Mouse (Mus musculus): ENCODE data around the gene Myo3b. TPM values are rescaled to one million over a fixed set of nuclear protein-coding genes. Genes with fewer than 3 reads are reported as not detected.

Gene Myo3b
- total RNA-seq, 2 experiments from 2014 or later = 1.2 to 1.3 TPM

DNA sequence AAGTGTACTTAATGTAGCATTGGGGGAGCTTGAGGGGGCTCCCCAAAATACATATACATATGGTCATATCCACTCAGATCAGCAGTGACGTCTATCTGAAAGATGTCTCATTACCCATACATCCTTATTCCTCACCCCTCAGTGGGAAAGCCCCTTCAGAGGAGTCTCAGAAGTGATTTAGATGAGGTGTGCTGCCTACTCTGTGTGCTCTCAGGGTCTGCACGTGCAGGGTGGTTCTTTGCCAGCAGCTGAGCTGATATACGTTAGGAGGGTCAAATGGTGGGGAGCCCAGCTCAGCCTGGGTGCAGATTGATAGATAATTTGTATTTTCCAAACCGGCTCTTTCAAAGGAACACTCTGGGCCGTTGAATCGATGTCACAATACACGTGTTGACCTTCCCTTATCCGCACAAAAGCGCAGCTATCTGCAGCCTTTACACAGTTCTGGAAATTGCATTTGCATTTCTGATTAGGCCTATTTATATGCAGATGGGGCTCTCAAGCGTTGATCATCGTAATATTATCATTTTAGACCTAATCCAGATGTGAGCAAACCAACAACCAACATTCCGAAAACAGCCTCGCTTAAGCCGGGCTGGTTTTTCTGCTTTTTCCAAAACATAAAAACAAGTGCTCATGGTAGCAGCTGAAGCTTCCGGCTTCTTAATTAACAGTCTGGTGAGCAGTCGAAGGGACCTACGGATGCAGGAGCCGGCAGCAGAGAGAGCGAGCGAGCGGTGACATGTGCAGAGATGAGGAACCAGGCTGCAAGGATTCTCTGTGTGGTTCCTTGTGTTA, 88.6 kb downstream of the Myo3b start:
- peak; percentile 45 to 50 for DNase-seq (ENCODE audit: low spot score in 2 of 2)

GRCm38 (mm10) chr2:70128590-70128989, 89.7 kb downstream of the Myo3b start:
- DNase-seq (ENCODE audit: low spot score in 2 of 2) = no peak

GRCm38 (mm10) chr2:70129566-70129965, 90.6 kb downstream of the Myo3b start:
- no peak for DNase-seq (ENCODE audit: low spot score in 2 of 2)

DNA sequence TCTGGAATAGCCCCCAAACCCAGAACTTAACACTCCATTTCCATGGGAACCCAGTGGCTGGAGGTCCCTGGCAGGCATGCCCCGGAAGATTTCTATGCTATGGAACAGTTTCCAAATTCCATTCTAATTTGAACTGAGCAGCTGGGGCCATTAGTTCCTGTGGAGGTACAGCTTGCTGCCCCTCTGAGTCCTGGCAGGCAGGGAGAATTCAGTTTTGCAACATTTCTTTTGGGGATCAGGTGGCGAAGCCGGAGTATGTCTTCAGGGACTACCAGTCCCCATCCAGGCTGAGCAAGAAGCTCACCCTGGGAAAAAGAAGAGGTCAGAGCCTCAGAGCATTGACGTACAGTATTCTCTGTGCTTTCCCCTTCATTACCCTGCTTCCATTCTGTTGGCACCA, 94.4 kb downstream of the Myo3b start:
- DNase-seq (ENCODE audit: low spot score in 2 of 2) = no peak

DNA sequence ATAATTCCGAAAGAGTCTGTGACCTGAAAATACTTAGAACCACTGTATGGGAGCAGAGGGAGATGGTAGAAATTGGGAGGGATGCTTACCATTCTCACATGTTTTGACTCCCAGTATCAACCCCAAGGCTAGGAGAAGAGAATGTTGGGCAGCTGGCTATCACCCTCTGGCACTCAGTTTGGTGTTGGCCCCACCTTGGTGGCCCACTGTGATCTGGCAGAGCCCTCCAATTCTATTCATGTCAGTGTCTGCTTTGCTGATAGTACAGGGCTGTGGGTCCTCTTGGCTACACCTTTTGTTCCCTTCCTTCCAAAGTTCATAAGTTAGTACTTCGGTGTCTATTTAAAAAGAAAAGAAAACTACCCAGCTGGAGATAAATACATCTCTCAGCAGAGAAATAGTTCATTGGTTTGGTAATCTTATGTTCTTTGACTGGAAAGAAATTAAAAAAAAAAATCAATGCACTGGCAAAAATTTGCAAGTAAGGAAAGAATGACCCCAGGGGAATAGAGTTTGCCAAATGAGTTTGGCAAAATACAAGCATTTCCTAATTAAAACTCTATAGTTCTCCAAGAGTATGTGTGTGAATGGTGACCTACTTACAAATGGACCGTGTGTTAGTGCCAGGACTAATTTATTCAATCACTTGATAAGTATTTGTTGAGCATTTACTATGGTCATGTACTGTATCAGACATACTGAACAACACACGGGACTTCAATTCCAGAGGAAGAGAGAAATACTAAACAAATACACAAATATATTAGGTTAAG, 98.5 kb downstream of the Myo3b start:
- DNase-seq (ENCODE audit: low spot score in 2 of 2) = no peak

DNA sequence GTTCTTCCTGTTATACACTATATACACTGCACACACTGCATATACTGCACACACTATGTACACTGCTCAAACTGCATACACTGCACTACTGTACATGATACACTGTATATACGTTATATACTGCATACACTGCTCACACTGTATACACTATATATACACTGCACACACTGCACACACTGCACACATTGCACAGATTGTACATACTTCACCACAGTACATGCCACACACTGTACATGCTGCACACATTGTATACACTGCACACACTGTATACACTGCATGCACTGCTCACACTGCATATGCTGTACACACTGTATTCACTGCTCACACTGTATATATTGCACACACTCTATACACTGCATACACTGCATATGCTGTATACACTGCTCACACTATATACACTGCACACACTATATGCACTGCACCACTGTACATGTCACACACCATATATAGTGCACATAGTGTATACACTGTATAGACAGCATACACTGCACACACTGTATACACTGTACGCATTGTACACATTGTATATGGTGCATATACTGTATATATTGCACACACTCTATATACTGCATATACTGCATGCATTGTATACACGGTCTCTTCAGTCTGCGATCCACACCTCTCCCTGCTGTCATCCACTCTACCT, 104.7 kb downstream of the Myo3b start:
- no peak for DNase-seq (ENCODE audit: low spot score in 2 of 2)

GRCm38 (mm10) chr2:70146993-70147581, 108.2 kb downstream of the Myo3b start:
- DNase-seq (ENCODE audit: low spot score in 2 of 2) = no peak

DNA sequence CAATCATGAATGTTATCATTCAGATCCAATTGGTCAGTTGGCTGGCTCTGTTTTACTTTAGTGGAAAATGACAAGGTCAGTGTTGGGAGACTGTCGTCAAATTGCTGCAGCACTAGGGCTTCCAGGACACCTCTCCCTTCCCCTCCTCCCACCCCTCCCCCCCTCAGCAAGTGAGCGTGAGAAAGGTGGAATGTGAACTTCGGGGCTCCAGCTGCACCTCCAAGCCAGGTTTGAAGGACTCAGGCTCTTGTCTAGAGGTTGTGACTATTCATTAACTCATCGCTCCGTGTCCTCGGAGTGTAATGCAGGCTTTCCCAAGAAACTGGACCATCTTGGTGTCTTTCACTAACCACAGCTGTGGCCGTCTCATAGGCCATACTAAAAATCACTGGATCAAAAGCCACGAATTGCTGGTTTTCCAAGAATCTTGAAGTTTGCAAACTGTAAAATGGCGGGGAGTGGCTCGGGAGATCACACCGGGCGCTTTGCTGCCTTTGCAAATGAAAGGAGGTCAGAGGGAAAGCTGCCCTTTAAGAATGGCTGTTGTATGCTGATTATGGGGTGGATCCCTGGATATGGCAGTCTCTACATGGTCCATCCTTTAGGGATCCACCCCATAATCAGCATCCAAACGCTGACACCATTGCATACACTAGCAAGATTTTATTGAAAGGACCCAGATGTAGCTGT, 110.0 kb downstream of the Myo3b start:
- no peak for DNase-seq (ENCODE audit: low spot score in 2 of 2)

- peak in 1 of 2 experiments; percentile 59 for DNase-seq (ENCODE audit: low spot score in 2 of 2)
These were observed 111.6 kb downstream of the Myo3b start for GRCm38 (mm10) chr2:70150399-70151035.

- DNase-seq (ENCODE audit: low spot score in 2 of 2) = no peak
These were observed 113.0 kb downstream of the Myo3b start for GRCm38 (mm10) chr2:70151930-70152329.

DNA sequence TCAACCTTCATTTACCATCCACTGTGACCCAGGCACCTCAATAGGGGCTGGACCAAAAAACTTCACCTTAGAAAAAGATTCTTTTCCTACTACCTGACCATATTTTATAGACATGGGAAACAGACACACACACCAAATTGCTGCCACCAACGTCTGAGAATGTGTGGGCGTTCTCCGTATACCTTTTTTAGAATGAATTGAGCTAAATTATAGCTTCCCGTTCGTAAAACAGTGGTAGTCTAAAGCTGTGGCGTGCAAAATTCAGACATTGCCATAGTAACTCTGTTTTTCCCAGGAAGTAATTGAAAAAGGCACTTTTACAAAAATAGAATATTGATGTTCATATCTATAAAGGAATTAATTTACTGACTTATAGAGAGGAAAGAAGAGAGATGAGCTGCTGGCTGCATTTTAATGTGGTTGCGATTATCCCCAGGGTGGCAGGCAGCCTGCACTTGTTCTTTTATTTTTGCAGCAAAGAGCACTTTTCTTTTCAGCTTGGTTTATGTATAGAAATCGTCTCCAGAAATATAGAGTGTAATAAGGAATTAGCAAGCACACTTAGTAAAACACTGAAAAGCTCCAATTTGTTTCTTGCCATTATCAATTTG, 116.4 kb downstream of the Myo3b start:
- no peak for DNase-seq (ENCODE audit: low spot score in 2 of 2)

DNA sequence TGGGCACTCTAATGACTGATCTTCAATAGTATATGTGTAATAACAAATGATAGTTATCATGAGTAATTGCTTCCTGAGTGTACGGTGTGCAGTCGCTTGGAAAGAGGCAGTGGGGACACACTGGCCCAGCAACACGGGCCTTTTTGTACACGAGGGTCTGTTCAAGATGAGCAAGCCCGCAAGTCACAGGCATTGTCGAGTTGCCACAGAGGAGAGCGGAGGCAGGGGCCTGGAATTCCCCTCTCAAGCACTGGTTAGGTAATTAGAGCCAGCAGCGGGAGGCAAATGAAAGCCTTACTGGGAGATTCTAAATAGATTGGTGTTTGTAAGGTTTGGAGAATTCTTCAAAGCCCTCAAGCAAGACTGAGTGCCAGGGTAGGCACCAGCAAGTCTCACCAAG, 120.6 kb downstream of the Myo3b start:
- DNase-seq (ENCODE audit: low spot score in 2 of 2) = no peak

- no peak for DNase-seq (ENCODE audit: low spot score in 2 of 2)
These were observed 127.3 kb downstream of the Myo3b start for GRCm38 (mm10) chr2:70166231-70166630.

GRCm38 (mm10) chr2:70167944-70168935, 129.3 kb downstream of the Myo3b start:
- DNase-seq (ENCODE audit: low spot score in 2 of 2) = peak; percentile 57 to 70

DNA sequence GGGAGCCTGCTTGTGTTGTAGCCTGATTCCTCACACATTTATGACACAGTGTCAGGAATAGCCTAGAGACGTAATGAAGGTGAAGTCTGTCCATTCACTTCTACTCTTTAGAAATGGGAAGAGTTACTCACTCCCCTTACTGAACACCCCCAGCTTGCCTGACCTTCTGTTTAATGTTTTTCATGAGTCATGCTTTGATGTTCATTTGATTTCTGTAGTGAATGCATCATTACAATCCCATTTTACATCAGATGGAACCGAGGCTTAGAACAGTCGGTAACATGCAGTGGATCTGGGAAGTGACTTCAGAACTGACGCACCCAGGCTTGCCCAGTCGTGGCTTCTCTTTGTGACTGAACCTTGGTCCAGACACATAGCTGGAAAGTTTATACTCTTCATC, 131.5 kb downstream of the Myo3b start:
- no peak for DNase-seq (ENCODE audit: low spot score in 2 of 2)

- no peak for DNase-seq (ENCODE audit: low spot score in 2 of 2)
These were observed 138.1 kb downstream of the Myo3b start for GRCm38 (mm10) chr2:70176823-70177708.

- no peak for DNase-seq (ENCODE audit: low spot score in 2 of 2)
These were observed 138.7 kb downstream of the Myo3b start for GRCm38 (mm10) chr2:70177709-70178030.

GRCm38 (mm10) chr2:70178241-70178640, 139.3 kb downstream of the Myo3b start:
- no peak for DNase-seq (ENCODE audit: low spot score in 2 of 2)
